Mouse (Mus musculus) small intestine, adult 2 months (tissue): Measurements from ENCODE around the gene Rsc1a1.

ENCODE experiments used
- CTCF ChIP-seq: fragments of 200-500 bp; IDR thresholded peaks from 2 replicates; pipeline ENCODE4 v1.5.1; 2012; ENCODE audit warnings: low read depth, mild to moderate bottlenecking, control low read depth, inconsistent platforms, low read length, moderate library complexity, mixed read lengths; ENCODE audit not compliant: insufficient replicate concordance, insufficient read length; ENCODE audit errors: extremely low read depth
- POLR2A ChIP-seq: fragments of 200-500 bp; IDR thresholded peaks from 2 replicates; pipeline ENCODE4 v1.6.1; 2012; ENCODE audit warnings: low read depth, mild to moderate bottlenecking, control low read depth, inconsistent platforms, low read length, moderate library complexity

DNA sequence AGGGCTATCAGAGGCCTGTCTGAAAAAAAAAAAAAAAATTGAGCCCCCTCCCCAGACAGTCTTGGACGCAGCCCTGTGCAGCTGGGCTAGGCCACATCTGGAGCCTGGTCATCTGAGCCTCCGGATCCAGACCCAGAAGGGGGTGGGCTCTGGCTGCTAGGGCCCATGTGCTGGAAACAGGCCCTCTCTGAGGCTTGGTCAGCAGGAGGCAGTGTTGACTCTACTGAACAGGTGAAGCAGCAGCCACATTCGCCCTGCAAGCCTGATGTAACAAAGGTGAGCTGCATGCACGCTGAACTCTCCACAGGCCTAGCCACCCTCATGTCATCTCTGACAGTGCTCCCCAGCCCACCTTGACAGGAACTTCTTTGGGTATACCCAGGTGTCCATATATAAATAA is 25.7 kb downstream of the Rsc1a1 start:
- TF ChIP-seq CTCF (no peak), POLR2A (no peak)
